In genomic region chr5:144773231-144773630, GRCm38 (mm10) we compare ENCODE assay signal across 24 mouse cellular contexts. TPM values are rescaled to one million over a fixed set of nuclear protein-coding genes. Genes with fewer than 3 reads are reported as not detected.
DNase-seq lines count a peak whose midpoint lies in the region; ATAC-seq and TF ChIP-seq lines count a peak whose summit lies in the region.
"Had no signal": no experiment of that assay in that cellular context is flagged by ENCODE, and none has a peak within 500 bp of the region (broad histone marks: within the 10 kb centered on the region; RNA-seq: fewer than 3 reads in every experiment).

No protein-coding gene starts in this region.

- peak; percentile 11 for TF ChIP-seq CTCF in left cerebral cortex, adult 2 months (IDR thresholded peaks at IDR 0.05)
- TF ChIP-seq CTCF in testis, adult 2 months (IDR thresholded peaks at IDR 0.05; ENCODE audit: control insufficient read depth, insufficient read depth, insufficient replicate concordance, low read depth, low read length), result peak; percentile 25; the same call in 1 of the 2 replicates

- intact Hi-C loops in left cerebral cortex, adult 2 months (cut with DNase I), result no loop called here
- intact Hi-C loops in left cerebral cortex, postnatal 14 days (cut with DNase I), result no loop called here

- no peak overlapping the region for H3K4me3 ChIP-seq in left cerebral cortex, adult 2 months
- H3K4me3 ChIP-seq in testis, adult 2 months (ENCODE audit: control insufficient read depth, low read depth, low read length), result no peak overlapping the region
- H3K4me3 ChIP-seq in hindbrain, embryonic 12.5 days, result no peak overlapping the region
- H3K4me3 ChIP-seq: embryonic facial prominence, embryonic 10.5 days; erythroblast, embryonic 14.5 days; forebrain, embryonic 10.5 days; gastrocnemius, adult 2 months; heart, embryonic 13.5 days; hindbrain, embryonic 13.5 days had no signal

- 94% methylated on average over 6 of the region's 6 CpGs for WGBS in hindbrain, embryonic 12.5 days

- no peak overlapping the region for H3K9ac ChIP-seq in hindbrain, embryonic 12.5 days
- H3K9ac ChIP-seq: heart, embryonic 13.5 days; hindbrain, embryonic 13.5 days had no signal

- H3K9me3 ChIP-seq in hindbrain, embryonic 12.5 days (replicated peaks), result no peaks in the 10 kb centered on the region
- H3K9me3 ChIP-seq: embryonic facial prominence, embryonic 10.5 days; forebrain, embryonic 10.5 days; G1E; heart, embryonic 13.5 days; hindbrain, embryonic 13.5 days had no signal

- no peak for ATAC-seq in hindbrain, embryonic 12.5 days (ENCODE audit: low FRiP score)
- ATAC-seq: forebrain, embryonic 14.5 days; hindbrain, postnatal 0 days had no signal

- H3K27ac ChIP-seq in left cerebral cortex, adult 2 months, result no peak overlapping the region
- no peak overlapping the region for H3K27ac ChIP-seq in testis, adult 2 months (ENCODE audit: control insufficient read depth, insufficient read depth, low read depth, low read length)
- H3K27ac ChIP-seq in hindbrain, embryonic 12.5 days, result no peak overlapping the region
- H3K27ac ChIP-seq: embryonic facial prominence, embryonic 10.5 days; forebrain, embryonic 10.5 days; gastrocnemius, adult 2 months; heart, embryonic 13.5 days; hindbrain, embryonic 13.5 days; hindbrain, postnatal 0 days had no signal

- no peaks in the 10 kb centered on the region for H3K27me3 ChIP-seq in testis, adult 2 months (ENCODE audit: control insufficient read depth, insufficient read depth, low read length)
- no peaks in the 10 kb centered on the region for H3K27me3 ChIP-seq in hindbrain, embryonic 12.5 days
- H3K27me3 ChIP-seq: CH12.LX; heart, embryonic 13.5 days; hindbrain, embryonic 13.5 days had no signal

- TF ChIP-seq POLR2A in testis, adult 2 months (IDR thresholded peaks at IDR 0.05; ENCODE audit: control insufficient read depth, low read depth, low read length), result no peak

- H3K4me1 ChIP-seq in testis, adult 2 months (ENCODE audit: control insufficient read depth, insufficient read depth, low read length), result peaks cover 7% of the 10 kb centered on the region
- H3K4me1 ChIP-seq in hindbrain, embryonic 12.5 days, result peaks cover 11% of the 10 kb centered on the region

- peaks cover 9% of the 10 kb centered on the region; the same call in 1 of the 2 replicates for H3K36me3 ChIP-seq in testis, adult 2 months (ENCODE audit: control insufficient read depth, insufficient read depth, low read length)
- peaks cover 50% of the 10 kb centered on the region for H3K36me3 ChIP-seq in hindbrain, embryonic 12.5 days

- H3K4me2 ChIP-seq in hindbrain, embryonic 12.5 days (replicated peaks), result no peak overlapping the region
- H3K4me2 ChIP-seq: heart, embryonic 13.5 days; hindbrain, embryonic 13.5 days had no signal

- no peak for DNase-seq in left cerebral cortex, adult 2 months (ENCODE audit: extremely low spot score in 1 of 2, low spot score in 2 of 2)
- DNase-seq in left cerebral cortex, postnatal 14 days (ENCODE audit: low spot score in 2 of 2), result no peak
- no peak for DNase-seq in testis, postnatal 10 days (ENCODE audit: low spot score)
- DNase-seq in ZHBTc4 (ENCODE audit: low read depth, low spot score), result peak; percentile 69
- no peak for DNase-seq in spleen, postnatal 36 days (ENCODE audit: low spot score in 2 of 2)
- DNase-seq: adrenal gland, adult 2 months; adrenal gland, postnatal 25 days; cerebellum, adult 2 months; cerebellum, postnatal 10 days; gastrocnemius, adult 2 months; gastrocnemius, postnatal 25 days; heart, adult 11 months; heart, postnatal 4 days had no signal

RNA-seq across cellular contexts. Expression of gene Trrap, which starts 5.7 kb away (rescaled TPM):
- 100 to 1,000 TPM; 169 to 170 TPM for total RNA-seq in left cerebral cortex, adult 2 months (2021)
- 100 to 1,000 TPM; 164 to 166 TPM for total RNA-seq in left cerebral cortex, postnatal 14 days (2021)
- 107 and 109 TPM in 2 replicates for polyA plus RNA-seq in testis, adult 2 months (2012; rRNA removed)
- polyA plus RNA-seq in hindbrain, embryonic 12.5 days (2016; fragmentation: Nextera tagmentation; extraction: Ambion mirVana), result 92.5 and 94.5 TPM in 2 replicates

RNA-seq across cellular contexts. Expression of gene Tmem130, which starts 11.6 kb away (rescaled TPM):
- total RNA-seq in left cerebral cortex, adult 2 months (2021), result 100 to 1,000 TPM; 169 to 188 TPM
- total RNA-seq in left cerebral cortex, postnatal 14 days (2021), result 100 to 1,000 TPM; 155 to 183 TPM
- 21.9 and 22.7 TPM in 2 replicates for polyA plus RNA-seq in testis, adult 2 months (2012; rRNA removed)
- 73.4 and 73.8 TPM in 2 replicates for polyA plus RNA-seq in hindbrain, embryonic 12.5 days (2016; fragmentation: Nextera tagmentation; extraction: Ambion mirVana)
- total RNA-seq: CH12.LX; G1E; gastrocnemius, adult 2 months; gastrocnemius, postnatal 25 days had no signal
- polyA plus RNA-seq: erythroblast, embryonic 14.5 days had no signal
